Mouse (Mus musculus) CH12.LX (cell line): ENCODE measurements at regions not wholly inside any gene's neighbourhood (a gene's known extent, or its start where the extent isn't known, plus 50 kb on each side); places are given as distances from the start of the nearest gene placed in this dataset.

ENCODE experiments used
- DNase-seq: peaks from one replicate; pipeline ENCODE4 v3.0.0-alpha.2; 2013; ENCODE audit errors: extremely low read depth
- H3K27ac ChIP-seq: 2 replicates; pipeline ENCODE4 v1.5.1; 2012; ENCODE audit warnings: low read depth, mild to moderate bottlenecking, control low read depth, moderate library complexity; ENCODE audit not compliant: insufficient read depth
- H3K27me3 ChIP-seq: replicated peaks from 2 replicates; pipeline ENCODE3; 2012; ENCODE audit warnings: inconsistent platforms
- H3K36me3 ChIP-seq, 2 experiments: replicated peaks in 1 of 2; 2 replicates each; pipeline versions ENCODE3 to v1.6.1; 2012; ENCODE audit warnings: inconsistent platforms in 1 of 2, low read length in 1 of 2, mild to moderate bottlenecking in 1 of 2, mixed read lengths in 1 of 2, moderate library complexity in 1 of 2; ENCODE audit not compliant: control insufficient read depth in 1 of 2, insufficient read depth in 1 of 2
- H3K4me1 ChIP-seq, 2 experiments: 2 replicates each; pipeline ENCODE4 v1.6.1; 2012; ENCODE audit warnings: inconsistent platforms in 1 of 2, moderate library complexity in 1 of 2; ENCODE audit not compliant: insufficient read depth in 2 of 2, control insufficient read depth in 1 of 2
- H3K4me2 ChIP-seq: 2 replicates; pipeline ENCODE4 v1.6.1; 2012; ENCODE audit warnings: low read depth, mild to moderate bottlenecking, control low read depth; ENCODE audit not compliant: poor library complexity, insufficient read depth, severe bottlenecking
- H3K4me3 ChIP-seq, 3 experiments: fragments of 150-350 bp in 1 of 3; sonication (generic) in 1 of 3; replicated peaks in 1 of 3; 2 replicates each; pipeline versions ENCODE3 to v1.5.1; 2011 to 2012; ENCODE audit warnings: low read depth in 2 of 3, low read length in 2 of 3, mild to moderate bottlenecking in 2 of 3, moderate library complexity in 2 of 3, control low read depth in 1 of 3, improper control_type of control experiment in 1 of 3, inconsistent platforms in 1 of 3, mixed read lengths in 1 of 3; ENCODE audit not compliant: poor library complexity in 1 of 3
- H3K79me2 ChIP-seq: replicated peaks from 2 replicates; pipeline ENCODE4 v1.6.1; 2012; ENCODE audit warnings: mild to moderate bottlenecking, moderate library complexity; ENCODE audit not compliant: control insufficient read depth, poor library complexity, insufficient read depth, severe bottlenecking; ENCODE audit errors: extremely low read depth
- H3K9ac ChIP-seq: 2 replicates; pipeline ENCODE4 v1.6.1; 2012; ENCODE audit warnings: low read depth, mild to moderate bottlenecking, control low read depth, moderate library complexity; ENCODE audit not compliant: insufficient read depth
- H3K9me3 ChIP-seq: replicated peaks from 2 replicates; pipeline ENCODE3; 2012; ENCODE audit warnings: low read length, inconsistent platforms, mixed read lengths
- CTCF ChIP-seq, 2 experiments: IDR thresholded peaks in 1 of 2; conservative IDR thresholded peaks in 1 of 2; 2 replicates each; pipeline ENCODE4 v1.5.1; 2011 to 2012; ENCODE audit warnings: low read depth in 2 of 2, low read length in 2 of 2, improper control_type of control experiment in 1 of 2, inconsistent platforms in 1 of 2, mild to moderate bottlenecking in 1 of 2, moderate library complexity in 1 of 2
- E2F4 ChIP-seq: IDR thresholded peaks from 2 replicates; pipeline ENCODE4 v1.6.1; 2011; ENCODE audit warnings: low read depth, low read length, improper control_type of control experiment; ENCODE audit not compliant: insufficient replicate concordance
- ELF1 ChIP-seq: IDR thresholded peaks from 2 replicates; pipeline ENCODE4 v1.6.1; 2014; ENCODE audit warnings: low read depth, mild to moderate bottlenecking, inconsistent platforms, low read length, improper control_type of control experiment
- ETS1 ChIP-seq: conservative IDR thresholded peaks from 2 replicates; pipeline ENCODE4 v1.6.1; 2012; ENCODE audit warnings: low read depth, mild to moderate bottlenecking, inconsistent platforms, low read length, improper control_type of control experiment, moderate library complexity
- GABPA ChIP-seq: IDR thresholded peaks from 2 replicates; pipeline ENCODE4 v1.6.1; 2012; ENCODE audit warnings: low read depth, low read length, improper control_type of control experiment, inconsistent platforms; ENCODE audit not compliant: insufficient replicate concordance
- HCFC1 ChIP-seq: IDR thresholded peaks from 2 replicates; pipeline ENCODE4 v1.6.1; 2012; ENCODE audit warnings: low read depth, mild to moderate bottlenecking, inconsistent platforms, low read length, improper control_type of control experiment
- IRF4 ChIP-seq: IDR thresholded peaks from 2 replicates; pipeline ENCODE4 v1.6.1; 2014; ENCODE audit warnings: low read depth, mild to moderate bottlenecking, inconsistent platforms, low read length, improper control_type of control experiment
- MAZ ChIP-seq: IDR thresholded peaks from 2 replicates; pipeline ENCODE4 v1.6.1; 2012; ENCODE audit warnings: low read depth, mild to moderate bottlenecking, inconsistent platforms, low read length, improper control_type of control experiment, moderate library complexity
- MEF2A ChIP-seq: IDR thresholded peaks from 2 replicates; pipeline ENCODE4 v1.6.1; 2014; ENCODE audit warnings: low read depth, mild to moderate bottlenecking, inconsistent platforms, low read length, improper control_type of control experiment, borderline replicate concordance
- MXI1 ChIP-seq: IDR thresholded peaks from 2 replicates; pipeline ENCODE4 v1.6.1; 2011; ENCODE audit warnings: mild to moderate bottlenecking, low read depth, low read length, improper control_type of control experiment
- NRF1 ChIP-seq: IDR thresholded peaks from 2 replicates; pipeline ENCODE4 v1.6.1; 2014; ENCODE audit warnings: low read depth, mild to moderate bottlenecking, inconsistent platforms, low read length, improper control_type of control experiment, moderate library complexity
- POLR2A ChIP-seq: IDR thresholded peaks from 2 replicates; pipeline ENCODE4 v1.6.1; 2011; ENCODE audit warnings: low read depth, mild to moderate bottlenecking, improper control_type of control experiment, low read length
- POLR2AphosphoS2 ChIP-seq: IDR thresholded peaks from 2 replicates; pipeline ENCODE4 v1.6.1; 2011; ENCODE audit warnings: low read depth, low read length, improper control_type of control experiment
- RAD21 ChIP-seq: IDR thresholded peaks from 2 replicates; pipeline ENCODE4 v1.6.1; 2011; ENCODE audit warnings: low read depth, mild to moderate bottlenecking, low read length, improper control_type of control experiment, moderate library complexity
- RCOR1 ChIP-seq: conservative IDR thresholded peaks from 2 replicates; pipeline ENCODE4 v1.6.1; 2012; ENCODE audit warnings: low read depth, mild to moderate bottlenecking, inconsistent platforms, low read length, improper control_type of control experiment
- SMC3 ChIP-seq: IDR thresholded peaks from 2 replicates; pipeline ENCODE4 v1.6.1; 2011; ENCODE audit warnings: low read depth, low read length, improper control_type of control experiment
- TCF12 ChIP-seq: IDR thresholded peaks from 2 replicates; pipeline ENCODE4 v1.6.1; 2014; ENCODE audit warnings: low read depth, mild to moderate bottlenecking, inconsistent platforms, low read length, improper control_type of control experiment
- USF2 ChIP-seq: conservative IDR thresholded peaks from 2 replicates; pipeline ENCODE4 v1.6.1; 2011; ENCODE audit warnings: low read depth, low read length, improper control_type of control experiment
- ZKSCAN1 ChIP-seq: IDR thresholded peaks from 2 replicates; pipeline ENCODE4 v1.6.1; 2012; ENCODE audit warnings: low read depth, inconsistent platforms, low read length, improper control_type of control experiment, borderline replicate concordance
- ZNF384 ChIP-seq: IDR thresholded peaks from 2 replicates; pipeline ENCODE4 v1.6.1; 2012; ENCODE audit warnings: low read depth, low read length, improper control_type of control experiment, inconsistent platforms
- dilution Hi-C: fragments of 300-500 bp; cut with MboI; formaldehyde crosslinking; loops from 2 replicates; pipeline ENCODE4 v1.14.3; 2020; ENCODE audit warnings: low sequenced_read_pairs; ENCODE audit not compliant: extremely low pct_unique_long_range_greater_than_20kb, extremely low pct_ligation_motif_present
- in situ Hi-C: fragments of 300-500 bp; cut with MboI; formaldehyde crosslinking; loops from 3 replicates; pipeline ENCODE4 v1.14.3; 2019; ENCODE audit warnings: low sequenced_read_pairs, low pct_ligation_motif_present, low pct_unique_long_range_greater_than_20kb, mixed read lengths

GRCm38 (mm10) chr13:112054879-112055371 lies 233.3 kb upstream of the Ankrd55 start:
- dilution Hi-C loops, result no loop called here
- Histone ChIP-seq H3K9ac (no peak overlapping the region), H3K4me1 (peaks cover 0 to 3% of the 10 kb centered on the region in 2 experiments; a peak in 1 of 4 replicates)

GRCm38 (mm10) chr13:112058218-112058617 lies 230.0 kb upstream of the Ankrd55 start:
- peaks cover under 1 to 5% of the 10 kb centered on the region in 2 experiments; a peak in 2 of 4 replicates for H3K4me1 ChIP-seq
- dilution Hi-C loops, result no loop called here

More at GRCm38 (mm10) chr13:112054879-112055371, 233.3 kb upstream of the Ankrd55 start:
- TF ChIP-seq ETS1 (no peak), NRF1 (no peak), POLR2A (no peak), USF2 (no peak), IRF4 (no peak), SMC3 (no peak), RCOR1 (no peak), MEF2A (no peak), E2F4 (no peak), ZKSCAN1 (no peak), RAD21 (no peak), GABPA (no peak), TCF12 (no peak), CTCF (conservative IDR thresholded peaks at IDR 0.05 in 1 of 2, IDR thresholded peaks at IDR 0.05 in 1 of 2; ENCODE audit: low read depth in 2 of 2, low read length in 2 of 2) (no peak), ELF1 (no peak), MAZ (no peak), POLR2AphosphoS2 (no peak), MXI1 (no peak), HCFC1 (no peak)
- in situ Hi-C loops, result no loop called here
- DNase-seq, result no peak
- no peaks in the 10 kb centered on the region for H3K79me2 ChIP-seq
- no peak overlapping the region for H3K27ac ChIP-seq
- no peaks in the 10 kb centered on the region for H3K27me3 ChIP-seq
- no peaks in the 10 kb centered on the region for H3K36me3 ChIP-seq
- no peak overlapping the region for H3K4me3 ChIP-seq
- no peak overlapping the region for H3K4me2 ChIP-seq
- H3K9me3 ChIP-seq, result no peaks in the 10 kb centered on the region

More at GRCm38 (mm10) chr13:112058218-112058617, 230.0 kb upstream of the Ankrd55 start:
- no peak overlapping the region for H3K4me3 ChIP-seq
- H3K9ac ChIP-seq, result no peak overlapping the region
- no peak for DNase-seq
- H3K9me3 ChIP-seq, result no peaks in the 10 kb centered on the region
- H3K79me2 ChIP-seq, result no peaks in the 10 kb centered on the region
- in situ Hi-C loops, result no loop called here
- H3K4me2 ChIP-seq, result no peak overlapping the region
- H3K36me3 ChIP-seq, result no peaks in the 10 kb centered on the region
- TF ChIP-seq NRF1, result no peak
- 0 out of 2 replicates have a peak, but pooled peaks have one; percentile 34 for TF ChIP-seq ELF1
- TF ChIP-seq ZNF384, result peak; percentile 59; the same call in 1 of the 2 replicates
- H3K27ac ChIP-seq, result no peak overlapping the region
- no peaks in the 10 kb centered on the region for H3K27me3 ChIP-seq
